Mouse (Mus musculus): ENCODE results near the gene Foxa2.

The Foxa2 gene

GRCm38 (mm10) chr2:148038366-148039310 is 8.1 kb downstream of the Foxa2 start:
- no peak for DNase-seq

GRCm38 (mm10) chr2:148036611-148037160 is 10.1 kb downstream of the Foxa2 start:
- DNase-seq = no peak

- no peak for DNase-seq
Observed at GRCm38 (mm10) chr2:148030991-148031675, 15.6 kb downstream of the Foxa2 start.

- no peak for DNase-seq
Observed at GRCm38 (mm10) chr2:148030613-148030935, 16.2 kb downstream of the Foxa2 start.

- DNase-seq = no peak
Observed at GRCm38 (mm10) chr2:148029751-148030612, 16.8 kb downstream of the Foxa2 start.

- DNase-seq = no peak
Observed at GRCm38 (mm10) chr2:148029050-148029608, 17.6 kb downstream of the Foxa2 start.

GRCm38 (mm10) chr2:148026366-148026765 is 20.4 kb downstream of the Foxa2 start:
- DNase-seq = no peak

- DNase-seq = no peak
Observed at GRCm38 (mm10) chr2:148025481-148025880, 21.3 kb downstream of the Foxa2 start.

- no peak for DNase-seq
Observed at GRCm38 (mm10) chr2:148024268-148024935, 22.4 kb downstream of the Foxa2 start.

- no peak for DNase-seq
Observed at GRCm38 (mm10) chr2:148023340-148023806, 23.4 kb downstream of the Foxa2 start.

- DNase-seq = no peak
Observed at GRCm38 (mm10) chr2:148021919-148022570, 24.7 kb downstream of the Foxa2 start.

- no peak for DNase-seq
Observed at GRCm38 (mm10) chr2:148021016-148021415, 25.8 kb downstream of the Foxa2 start.

- DNase-seq = no peak
Observed at GRCm38 (mm10) chr2:148020125-148020524, 26.6 kb downstream of the Foxa2 start.

- no peak for DNase-seq
Observed at GRCm38 (mm10) chr2:148017782-148018690, 28.7 kb downstream of the Foxa2 start.

- DNase-seq = no peak
Observed at GRCm38 (mm10) chr2:148013382-148013781, 33.4 kb downstream of the Foxa2 start.

- no peak for DNase-seq
Observed at GRCm38 (mm10) chr2:148009049-148009448, 37.7 kb downstream of the Foxa2 start.

- DNase-seq = no peak
Observed at GRCm38 (mm10) chr2:148004554-148005521, 41.9 kb downstream of the Foxa2 start.

- no peak for DNase-seq
Observed at GRCm38 (mm10) chr2:148003511-148003910, 43.3 kb downstream of the Foxa2 start.

Data from spleen, adult 18-20 months (tissue).